Mouse (Mus musculus) ES-E14 (cell line): ENCODE measurements around the gene Htr6.

Source experiments
- CHD2 ChIP-seq: IDR thresholded peaks from 2 replicates; pipeline ENCODE4 v1.6.1; 2014; ENCODE audit warnings: mild to moderate bottlenecking, low read depth, low read length, inconsistent platforms
- MAFK ChIP-seq: IDR thresholded peaks from 2 replicates; pipeline ENCODE4 v1.6.1; 2014; ENCODE audit warnings: mild to moderate bottlenecking, low read depth, low read length, inconsistent platforms; ENCODE audit not compliant: insufficient read depth
- ZC3H11A ChIP-seq: IDR thresholded peaks from 2 replicates; pipeline ENCODE4 v1.6.1; 2012; ENCODE audit warnings: low read depth, mild to moderate bottlenecking, inconsistent platforms, low read length, borderline replicate concordance

GRCm38 (mm10) chr4:139024379-139024778 is 51.0 kb downstream of the Htr6 start:
- no peak for TF ChIP-seq ZC3H11A
- no peak for TF ChIP-seq CHD2
- TF ChIP-seq MAFK, result no peak
